Mouse (Mus musculus): ENCODE measurements around the gene Sass6.

DNA sequence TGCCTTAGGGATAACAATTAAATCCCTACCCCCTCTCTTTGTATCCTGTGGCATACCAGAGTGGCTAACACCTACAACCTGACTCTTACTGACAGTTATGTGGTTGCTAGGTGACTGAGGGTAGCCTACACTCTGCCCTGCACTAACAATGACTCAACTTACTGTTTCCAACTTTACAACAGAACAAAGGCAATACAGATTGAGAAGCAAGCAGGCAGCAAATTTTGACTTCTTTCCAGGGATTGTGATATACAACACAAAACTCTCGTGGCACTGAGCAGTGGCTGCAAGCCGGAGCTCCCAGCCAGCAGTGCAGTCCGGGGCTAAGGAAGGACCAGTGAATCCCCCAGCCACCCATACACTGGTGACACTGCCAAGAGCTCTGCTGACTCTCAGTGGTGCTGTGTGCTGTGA lies 57.3 kb downstream of the Sass6 start:
- TF ChIP-seq POLR2A (IDR thresholded peaks at IDR 0.05; ENCODE audit: borderline replicate concordance, low read depth, low read length) (no peak), CTCF (IDR thresholded peaks at IDR 0.05; ENCODE audit: low read depth, low read length) (no peak)

Measured in bone marrow macrophage, adult 2 months (primary cell).